Mouse (Mus musculus) heart, postnatal 4 days (tissue): ENCODE measurements around the gene Gm20809. TPM values are rescaled to one million over a fixed set of nuclear protein-coding genes. Genes with fewer than 3 reads are reported as not detected.
"Not testable (repeated sequence)": the region's sequence is repeated elsewhere in the genome, so short reads cannot be mapped to it uniquely, and the experiment has no call there.

Experiments used
- DNase-seq: peaks from one replicate; pipeline ENCODE4 v3.0.0; 2021
- total RNA-seq, 2 experiments: library from RNA; stranded (reverse); gene quantifications; 2 replicates each; pipeline ENCODE4 v1.2.3; 2021

Gene Gm20809
- not detected for total RNA-seq

DNA sequence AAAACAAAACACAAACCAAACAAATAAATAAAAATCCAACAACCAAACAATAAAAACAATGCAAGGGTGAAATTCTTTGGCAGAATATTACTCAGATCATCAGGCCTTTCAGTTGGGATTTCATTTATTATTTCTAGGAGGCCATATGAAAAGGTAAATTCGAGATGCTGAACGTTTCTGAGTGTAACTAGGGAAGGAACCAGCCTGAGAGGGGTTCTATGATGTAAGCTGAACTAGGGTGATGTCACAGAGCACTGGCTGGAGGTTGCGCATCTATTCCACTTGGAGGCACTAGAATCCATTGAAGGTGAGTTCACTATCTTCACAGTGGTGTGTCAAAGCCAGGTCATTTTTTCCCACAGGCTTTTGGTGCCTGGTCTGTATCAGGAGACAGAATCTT, at the start of gene Gm20809:
Gene Gm20809, plus strand, starts transcription at position 301 of the 400 bp plus-strand sequence.
- DNase-seq = not testable (repeated sequence)
